Mouse (Mus musculus) T-cell, adult 66 days (primary cell): Measurements from ENCODE around the gene Abcc10. TPM values are rescaled to one million over a fixed set of nuclear protein-coding genes. Genes with fewer than 3 reads are reported as not detected.

ENCODE experiments used
- total RNA-seq, 2 experiments: library from RNA; stranded (reverse); gene quantifications; 3 replicates in 1 of 2; 4 replicates in 1 of 2; pipeline ENCODE4 v1.2.4; 2023

The Abcc10 gene
- total RNA-seq = 10 to 100 TPM; 16.1 to 17.5 TPM

GRCm38 (mm10) chr17:46327906-46328534, at the start of gene Abcc10:
Abcc10 (minus strand) TSS chr17:46328352.

GRCm38 (mm10) chr17:46297364-46298219, 30.6 kb downstream of the Abcc10 start, which contains the start of gene Dlk2:
Dlk2 (plus strand) TSS chr17:46297421.

GRCm38 (mm10) chr17:46282483-46283123, 45.5 kb downstream of the Abcc10 start, which contains the start of gene Tjap1:
Tjap1 (minus strand) TSS chr17:46283026.

GRCm38 (mm10) chr17:46253452-46254084, 74.6 kb downstream of the Abcc10 start, which contains the start of gene Lrrc73:
Lrrc73 (plus strand) TSS chr17:46253531.

Other genes with a start within 250 kb of the Abcc10 start
- gene Mrps18a, start 217.4 kb downstream of the Abcc10 start, total RNA-seq = 10 to 100 TPM; 50.3 to 52.5 TPM
- not detected for gene Rsph9, start 184.1 kb downstream of the Abcc10 start, total RNA-seq
- gene Mad2l1bp, start 174.8 kb downstream of the Abcc10 start, total RNA-seq = 10 to 100 TPM; 23.8 to 25.9 TPM
- 100 to 1,000 TPM; 209 to 215 TPM for gene Gtpbp2, start 167.3 kb downstream of the Abcc10 start, total RNA-seq
- 10 to 100 TPM; 12.1 to 14.6 TPM for gene Polh, start 125.7 kb downstream of the Abcc10 start, total RNA-seq
- gene Xpo5, start 125.6 kb downstream of the Abcc10 start, total RNA-seq = 10 to 100 TPM; 37.5 to 41.9 TPM
- 10 to 100 TPM; 60.8 to 70.2 TPM for gene Polr1c, start 80.3 kb downstream of the Abcc10 start, total RNA-seq
- gene Yipf3, start 80.3 kb downstream of the Abcc10 start, total RNA-seq = 100 to 1,000 TPM; 110 TPM
- gene Lrrc73, start 74.8 kb downstream of the Abcc10 start, total RNA-seq = 1 to 10 TPM; 3.2 to 4.9 TPM
- gene Tjap1, start 45.3 kb downstream of the Abcc10 start, total RNA-seq = 10 to 100 TPM; 44.5 to 55.9 TPM
- gene Dlk2, start 30.9 kb downstream of the Abcc10 start, total RNA-seq = under 1 TPM in 1 of 2 experiments, not detected in 1; 0.55 TPM
- gene Zfp318, start 55.4 kb upstream of the Abcc10 start, total RNA-seq = 10 to 100 TPM; 43.3 to 48.2 TPM
- gene Crip3, start 100.6 kb upstream of the Abcc10 start, total RNA-seq = not detected
- gene Slc22a7, start 110.1 kb upstream of the Abcc10 start, total RNA-seq = not detected
- gene Ttbk1, start 159.3 kb upstream of the Abcc10 start, total RNA-seq = under 1 TPM; 0.53 to 0.87 TPM
- gene Dnph1, start 168.4 kb upstream of the Abcc10 start, total RNA-seq = 1 to 10 TPM in 1 of 2 experiments, not detected in 1; 1.1 TPM
- gene Cul9, start 218.0 kb upstream of the Abcc10 start, total RNA-seq = 10 to 100 TPM; 14.3 to 16.6 TPM
- 10 to 100 TPM; 74.1 to 76.7 TPM for gene Srf, start 227.8 kb upstream of the Abcc10 start, total RNA-seq